Mouse (Mus musculus) retina, postnatal 1 day (tissue): ENCODE measurements around the gene Olfr1396.
A peak's percentile ranks its signal among the peaks of the same experiment; 100 is the strongest.

ENCODE experiments used
- DNase-seq: peaks from one replicate; pipeline ENCODE4 v3.0.0-alpha.2; 2012

The Olfr1396 gene

GRCm38 (mm10) chr11:49114774-49115173 is at the start of gene Olfr1396:
Olfr1396 (minus strand) TSS chr11:49114874.
- DNase-seq, result no peak

GRCm38 (mm10) chr11:49156821-49157814 is 42.4 kb upstream of the Olfr1396 start:
- no peak for DNase-seq

GRCm38 (mm10) chr11:49154077-49154476 is 39.4 kb upstream of the Olfr1396 start, which contains the start of gene Olfr1394:
Olfr1394 (plus strand) TSS chr11:49154377.
- DNase-seq, result no peak

GRCm38 (mm10) chr11:49141974-49142373 is 27.3 kb upstream of the Olfr1396 start, which contains the start of gene Olfr1395:
Olfr1395 (plus strand) TSS chr11:49142274.
- no peak for DNase-seq

GRCm38 (mm10) chr11:49124169-49124568 is 9.5 kb upstream of the Olfr1396 start:
- no peak for DNase-seq

- no peak for DNase-seq
These were observed 5.0 kb upstream of the Olfr1396 start for GRCm38 (mm10) chr11:49119635-49120034.

GRCm38 (mm10) chr11:49114158-49114557 is 516 bp downstream of the Olfr1396 start:
- DNase-seq, result no peak

GRCm38 (mm10) chr11:49112624-49113219 is 2.0 kb downstream of the Olfr1396 start:
- no peak for DNase-seq

- no peak for DNase-seq
These were observed 3.7 kb downstream of the Olfr1396 start for GRCm38 (mm10) chr11:49111000-49111399.

GRCm38 (mm10) chr11:49108833-49109232 is 5.8 kb downstream of the Olfr1396 start:
- DNase-seq, result peak; percentile 24

- no peak for DNase-seq
These were observed 6.8 kb downstream of the Olfr1396 start for GRCm38 (mm10) chr11:49107650-49108537.

- DNase-seq, result no peak
These were observed 8.9 kb downstream of the Olfr1396 start for GRCm38 (mm10) chr11:49105752-49106151.

GRCm38 (mm10) chr11:49103047-49103693 is 11.5 kb downstream of the Olfr1396 start:
- peak; percentile 83 for DNase-seq

- no peak for DNase-seq
These were observed 13.2 kb downstream of the Olfr1396 start for GRCm38 (mm10) chr11:49101500-49101899.

GRCm38 (mm10) chr11:49100409-49100808 is 14.3 kb downstream of the Olfr1396 start:
- DNase-seq, result no peak

- DNase-seq, result peak; percentile 27
These were observed 19.3 kb downstream of the Olfr1396 start for GRCm38 (mm10) chr11:49095367-49095766.

GRCm38 (mm10) chr11:49093861-49094660 is 20.6 kb downstream of the Olfr1396 start:
- DNase-seq, result no peak

- DNase-seq, result no peak
These were observed 21.9 kb downstream of the Olfr1396 start for GRCm38 (mm10) chr11:49092786-49093185.

GRCm38 (mm10) chr11:49092053-49092586 is 22.6 kb downstream of the Olfr1396 start:
- no peak for DNase-seq

GRCm38 (mm10) chr11:49091171-49091570 is 23.5 kb downstream of the Olfr1396 start:
- no peak for DNase-seq

- DNase-seq, result no peak
These were observed 24.1 kb downstream of the Olfr1396 start for GRCm38 (mm10) chr11:49090551-49090950.
